Mouse (Mus musculus) forebrain, postnatal 0 days (tissue): Measurements from ENCODE around the gene Nmb. TPM values are rescaled to one million over a fixed set of nuclear protein-coding genes. Genes with fewer than 3 reads are reported as not detected.

ENCODE experiments used
- ATAC-seq: fragments of 200-750 bp; cut with Nextera tagmentation; 2 replicates; pipeline ENCODE4 v1.8.0; 2017; ENCODE audit warnings: mild to moderate bottlenecking, moderate library complexity
- DNase-seq: peaks from one replicate; pipeline ENCODE4 v3.0.0-alpha.2; 2015
- H3K27ac ChIP-seq: fragments of 300-500 bp; sonication (generic); 2 replicates; pipeline ENCODE4 v1.5.1; 2014; ENCODE audit warnings: low read depth, mild to moderate bottlenecking, antibody characterized with exemption, low read length, moderate library complexity, mixed read lengths
- H3K27me3 ChIP-seq: fragments of 300-500 bp; sonication (generic); 2 replicates; pipeline ENCODE4 v1.6.1; 2014; ENCODE audit warnings: mild to moderate bottlenecking, low read length, mixed read lengths; ENCODE audit not compliant: insufficient read depth
- H3K36me3 ChIP-seq: fragments of 300-500 bp; sonication (generic); 2 replicates; pipeline ENCODE4 v1.6.1; 2014; ENCODE audit warnings: mild to moderate bottlenecking, moderate library complexity; ENCODE audit not compliant: insufficient read depth
- H3K4me1 ChIP-seq: fragments of 300-500 bp; sonication (generic); 2 replicates; pipeline ENCODE4 v1.6.1; 2014; ENCODE audit warnings: antibody characterized with exemption; ENCODE audit not compliant: insufficient read depth
- H3K4me2 ChIP-seq: fragments of 300-500 bp; sonication (generic); 2 replicates; pipeline ENCODE4 v1.6.1; 2014; ENCODE audit warnings: low read depth, mild to moderate bottlenecking, moderate library complexity
- H3K4me3 ChIP-seq: fragments of 300-500 bp; sonication (generic); 2 replicates; pipeline ENCODE4 v1.5.1; 2014; ENCODE audit warnings: low read depth, low read length, mixed read lengths
- H3K9ac ChIP-seq: fragments of 300-500 bp; sonication (generic); 2 replicates; pipeline ENCODE4 v1.6.1; 2014; ENCODE audit warnings: mild to moderate bottlenecking
- H3K9me3 ChIP-seq: fragments of 300-500 bp; sonication (generic); 2 replicates; pipeline ENCODE4 v1.6.1; 2016; ENCODE audit warnings: low read length
- CTCF ChIP-seq: sonication (generic); IDR thresholded peaks from 2 replicates; pipeline ENCODE4 v1.5.1; 2016; ENCODE audit warnings: antibody characterized with exemption, control low read depth, low read depth
- WGBS: fragments of 180-500 bp; shearing (Covaris S2); extraction: QIAGEN DNeasy Blood & Tissue Kit; methylation state at CpG from one replicate; pipeline ENCODE4 v1.1.7; 2014; 5-methylcytosine and 5-hydroxymethylcytosine counted together
- polyA plus RNA-seq: library from polyadenylated mRNA; unstranded; fragments of >200 nt; fragmentation: Nextera tagmentation; extraction: Ambion mirVana; gene quantifications from 2 replicates; pipeline ENCODE4 v1.2.1, GENCODE M21; 2015
- total RNA-seq: library from RNA; depleted of rRNA; stranded (reverse); fragments of >200 nt; gene quantifications from 2 replicates; pipeline ENCODE4 v1.2.3, GENCODE M21; 2014

Nmb gene
- total and polyA plus RNA-seq, 2 experiments from 2014 or later, result 8.6 to 10.9 TPM

DNA sequence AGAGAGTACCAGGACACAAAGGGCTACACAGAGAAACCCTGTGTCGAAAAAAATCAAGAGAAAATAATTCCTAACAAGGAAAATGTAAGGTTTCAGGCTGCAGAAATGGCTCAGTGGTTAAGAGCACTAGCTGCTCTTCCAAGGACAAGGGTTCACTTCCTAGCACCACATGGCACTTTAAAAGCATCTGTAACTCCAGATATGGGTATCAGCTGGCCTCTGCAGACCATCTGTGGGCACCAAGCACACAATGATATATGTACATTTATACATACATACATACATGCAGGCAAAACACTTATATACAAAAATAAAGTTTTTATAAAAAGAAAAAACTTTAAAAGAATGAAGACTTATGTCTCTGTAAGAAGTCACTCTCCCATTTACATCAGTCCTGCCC lies 31.0 kb upstream of the Nmb start:
- no peak for TF ChIP-seq CTCF
- no peaks in the 10 kb centered on the region for H3K9me3 ChIP-seq
- 90% methylated on average over 1 of the region's 1 CpGs for WGBS
- peaks cover 28% of the 10 kb centered on the region for H3K36me3 ChIP-seq
- H3K27me3 ChIP-seq, result no peaks in the 10 kb centered on the region
- H3K27ac ChIP-seq, result no peak overlapping the region
- ATAC-seq (no peak), DNase-seq (no peak)
- no peak overlapping the region for H3K4me2 ChIP-seq
- H3K4me3 ChIP-seq, result no peak overlapping the region
- no peak overlapping the region for H3K9ac ChIP-seq
- H3K4me1 ChIP-seq, result no peaks in the 10 kb centered on the region

DNA sequence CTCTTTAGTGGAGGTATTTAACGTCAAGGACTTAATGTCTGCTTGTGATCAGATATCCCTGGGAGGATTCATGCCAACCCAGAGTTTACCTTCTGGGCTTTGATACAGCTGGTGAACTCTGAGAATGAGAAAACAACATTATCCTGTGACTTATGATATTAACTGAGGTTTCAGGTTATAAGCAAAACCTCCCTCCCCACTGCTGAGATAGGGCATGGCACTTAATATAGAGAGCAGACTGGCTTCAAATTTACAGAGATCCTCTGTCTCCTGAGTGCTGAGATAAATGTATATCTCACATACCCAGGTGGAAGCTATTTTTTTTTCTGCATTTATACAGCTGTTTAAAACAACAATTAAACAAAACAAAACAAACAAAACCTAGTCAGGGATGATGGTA lies 27.9 kb upstream of the Nmb start:
- DNase-seq, result no peak
- Histone ChIP-seq H3K4me1 (no peaks in the 10 kb centered on the region), H3K27me3 (no peaks in the 10 kb centered on the region), H3K9ac (no peak overlapping the region), H3K9me3 (no peaks in the 10 kb centered on the region), H3K4me2 (no peak overlapping the region), H3K27ac (no peak overlapping the region), H3K4me3 (no peak overlapping the region), H3K36me3 (peaks cover 28% of the 10 kb centered on the region)
- WGBS, result 96% methylated on average over 1 of the region's 1 CpGs
- TF ChIP-seq CTCF, result no peak
- ATAC-seq, result no peak

DNA sequence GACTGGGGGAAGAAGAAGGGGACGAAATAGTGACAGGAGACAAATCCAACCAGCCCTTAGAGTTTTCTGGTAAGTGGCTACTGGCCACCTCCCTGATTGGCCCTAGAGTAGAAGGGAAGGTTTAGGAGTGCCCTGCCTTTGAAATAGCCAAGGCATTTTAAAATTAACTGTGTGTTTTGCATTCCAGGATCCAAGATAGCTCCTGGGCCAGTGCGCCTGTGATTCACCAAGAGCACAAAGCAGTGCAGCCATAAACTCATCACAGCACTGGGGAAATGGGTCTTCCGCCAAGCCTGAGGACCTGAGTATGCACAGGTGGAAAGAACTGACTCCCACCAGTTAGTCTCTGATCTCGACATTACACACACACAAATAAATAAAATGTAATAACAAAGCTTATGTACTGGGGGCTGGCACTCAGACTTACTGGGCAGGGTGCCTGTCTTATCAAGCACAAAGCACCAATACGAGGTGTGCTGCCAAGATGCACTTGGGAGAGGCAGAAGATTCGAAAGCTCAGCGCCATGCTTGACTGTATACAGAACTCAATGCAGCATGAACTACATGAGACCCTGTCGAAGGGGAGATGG lies 26.8 kb upstream of the Nmb start:
- Histone ChIP-seq H3K27ac (no peak overlapping the region), H3K9ac (no peak overlapping the region), H3K4me2 (no peak overlapping the region), H3K27me3 (no peaks in the 10 kb centered on the region), H3K9me3 (no peaks in the 10 kb centered on the region), H3K4me3 (no peak overlapping the region), H3K4me1 (no peaks in the 10 kb centered on the region), H3K36me3 (peaks cover 35% of the 10 kb centered on the region)
- no peak for DNase-seq
- no peak for ATAC-seq
- TF ChIP-seq CTCF, result no peak
- WGBS, result 72% methylated on average over 8 of the region's 8 CpGs

DNA sequence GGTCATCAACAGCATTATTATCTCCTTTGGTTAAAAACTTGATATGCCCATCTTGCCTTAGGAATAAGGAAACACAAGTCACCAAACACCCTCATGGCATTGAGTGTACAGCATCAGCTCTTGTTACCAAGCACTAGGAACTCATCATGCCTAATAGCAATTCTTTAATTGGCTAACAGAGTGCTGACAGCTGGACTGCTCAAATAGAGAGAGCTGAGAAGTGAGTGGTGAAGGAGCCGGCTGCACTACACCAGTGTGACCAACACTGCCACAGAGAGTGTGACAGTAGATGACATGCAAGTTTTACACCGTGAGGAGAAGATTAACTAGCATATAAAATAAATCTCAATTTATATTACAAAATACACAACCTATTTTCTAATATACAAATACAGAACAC lies 18.3 kb upstream of the Nmb start:
- Histone ChIP-seq H3K27me3 (no peaks in the 10 kb centered on the region), H3K36me3 (peaks cover 46% of the 10 kb centered on the region), H3K9me3 (no peaks in the 10 kb centered on the region), H3K4me1 (no peaks in the 10 kb centered on the region), H3K27ac (no peak overlapping the region), H3K4me2 (no peak overlapping the region), H3K9ac (no peak overlapping the region), H3K4me3 (no peak overlapping the region)
- no peak for ATAC-seq
- WGBS, result 82% methylated on average over 2 of the region's 2 CpGs
- TF ChIP-seq CTCF, result no peak
- no peak for DNase-seq

DNA sequence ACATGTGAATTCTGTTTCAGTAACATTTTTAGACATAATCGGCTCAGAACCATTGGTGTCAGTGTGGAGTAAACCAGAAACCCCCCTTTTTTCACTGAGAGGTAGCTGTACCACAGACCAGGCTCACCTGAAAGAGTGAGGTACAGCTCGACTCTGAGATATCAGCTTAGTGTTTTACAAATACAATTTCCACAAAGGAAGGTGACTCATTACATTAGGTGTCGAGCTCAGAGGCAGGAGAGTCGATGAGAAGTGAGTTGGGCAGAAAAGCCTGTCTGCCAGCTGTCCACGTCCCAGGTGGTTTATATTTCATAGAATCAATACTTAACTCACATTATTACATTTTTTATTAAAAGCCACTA lies 14.8 kb upstream of the Nmb start:
- ATAC-seq (no peak), DNase-seq (no peak)
- H3K9me3 ChIP-seq, result no peaks in the 10 kb centered on the region
- no peaks in the 10 kb centered on the region for H3K4me1 ChIP-seq
- no peak for TF ChIP-seq CTCF
- peaks cover 55% of the 10 kb centered on the region for H3K36me3 ChIP-seq
- 90% methylated on average over 5 of the region's 5 CpGs for WGBS
- no peak overlapping the region for H3K9ac ChIP-seq
- no peak overlapping the region for H3K4me2 ChIP-seq
- H3K27ac ChIP-seq, result no peak overlapping the region
- H3K4me3 ChIP-seq, result no peak overlapping the region
- H3K27me3 ChIP-seq, result no peaks in the 10 kb centered on the region

DNA sequence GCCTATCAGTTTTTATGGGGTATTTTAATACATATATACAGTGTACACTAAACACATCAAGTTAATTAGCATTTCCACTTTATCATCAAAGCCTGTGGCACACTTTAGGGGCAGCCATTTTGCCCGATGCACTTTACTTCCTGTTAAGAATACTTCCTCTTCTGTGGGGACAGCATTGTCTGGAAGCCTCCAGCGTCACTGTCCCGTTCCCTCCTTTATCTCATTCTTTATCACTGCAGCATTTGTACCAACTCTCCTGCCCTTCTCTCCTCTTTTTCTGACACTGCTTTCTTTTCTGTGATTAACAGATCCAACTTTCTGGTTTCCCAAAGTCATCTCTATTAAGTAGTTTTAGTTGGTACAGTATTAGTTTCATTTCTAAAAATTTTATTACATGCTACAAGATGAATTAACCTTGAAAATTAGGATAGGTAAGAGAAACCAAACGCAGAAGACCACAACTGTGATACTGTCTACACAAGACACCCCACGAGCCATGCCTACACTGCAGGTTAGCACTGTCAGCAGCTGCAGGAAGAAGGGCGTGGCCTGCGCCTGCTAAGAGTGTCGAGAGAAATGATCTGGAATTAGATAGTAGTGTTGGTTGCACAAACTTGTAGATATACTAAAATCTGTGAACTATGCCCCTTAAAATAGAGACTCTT lies 14.2 kb upstream of the Nmb start:
- 91% methylated on average over 8 of the region's 8 CpGs for WGBS
- Histone ChIP-seq H3K9ac (no peak overlapping the region), H3K27ac (no peak overlapping the region), H3K9me3 (no peaks in the 10 kb centered on the region), H3K36me3 (peaks cover 55% of the 10 kb centered on the region), H3K27me3 (no peaks in the 10 kb centered on the region), H3K4me1 (no peaks in the 10 kb centered on the region), H3K4me2 (no peak overlapping the region), H3K4me3 (no peak overlapping the region)
- DNase-seq, result no peak
- no peak for ATAC-seq
- TF ChIP-seq CTCF, result no peak

DNA sequence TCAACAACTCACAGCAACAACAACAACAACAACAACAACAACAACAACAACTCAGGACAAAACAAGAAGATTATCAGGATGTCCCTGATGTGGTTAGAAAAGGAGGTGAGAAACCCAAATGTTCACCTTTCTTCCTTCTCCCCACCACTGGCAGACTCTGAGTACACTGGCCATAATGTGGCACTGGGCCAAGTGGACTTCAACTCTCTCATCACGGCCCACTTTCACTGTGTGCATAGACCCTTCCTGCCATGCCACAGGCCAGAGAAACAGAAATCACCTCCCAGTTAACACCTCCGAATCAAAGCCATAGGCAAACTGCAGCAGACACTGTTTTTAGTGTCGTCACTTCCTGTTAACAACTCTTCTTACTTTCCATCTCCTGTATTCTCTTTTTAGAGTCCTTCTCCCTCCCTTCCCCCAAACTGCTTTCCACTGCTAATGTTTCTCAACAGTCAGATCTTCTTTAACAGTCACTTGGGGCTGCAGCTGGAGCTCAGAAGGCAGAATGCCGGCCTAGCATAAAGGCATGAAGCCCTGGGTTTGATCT lies 13.1 kb upstream of the Nmb start:
- H3K36me3 ChIP-seq, result peaks cover 56% of the 10 kb centered on the region
- H3K27ac ChIP-seq, result no peak overlapping the region
- no peak overlapping the region for H3K4me2 ChIP-seq
- DNase-seq (no peak), ATAC-seq (no peak)
- no peaks in the 10 kb centered on the region for H3K9me3 ChIP-seq
- no peak overlapping the region for H3K4me3 ChIP-seq
- H3K27me3 ChIP-seq, result no peaks in the 10 kb centered on the region
- no peak overlapping the region for H3K9ac ChIP-seq
- TF ChIP-seq CTCF, result no peak
- no peaks in the 10 kb centered on the region for H3K4me1 ChIP-seq
- 85% methylated on average over 4 of the region's 4 CpGs for whole genome bisulfite sequencing
